Comparison of ENCODE assay signal across 20 mouse cellular contexts in genomic region chr5:34417251-34418008, GRCm38 (mm10).
"Had no signal": no experiment of that assay in that cellular context is flagged by ENCODE, and none has a peak within 500 bp of the region (broad histone marks: within the 10 kb centered on the region; RNA-seq: fewer than 3 reads in every experiment).

No protein-coding gene starts in this region.

- H3K4me3 ChIP-seq: kidney, embryonic 15.5 days; limb, embryonic 12.5 days; limb, embryonic 15.5 days; liver, embryonic 12.5 days; liver, embryonic 15.5 days; midbrain, embryonic 12.5 days; midbrain, embryonic 15.5 days; myocyte; neural tube, embryonic 13.5 days; stomach, embryonic 15.5 days had no signal

- H3K27me3 ChIP-seq: kidney, embryonic 15.5 days; limb, embryonic 12.5 days; limb, embryonic 15.5 days; liver, embryonic 12.5 days; liver, embryonic 15.5 days; midbrain, embryonic 12.5 days; midbrain, embryonic 15.5 days; neural tube, embryonic 13.5 days; stomach, embryonic 15.5 days had no signal

- H3K4me2 ChIP-seq: kidney, embryonic 15.5 days; limb, embryonic 12.5 days; limb, embryonic 15.5 days; liver, embryonic 12.5 days; liver, embryonic 15.5 days; midbrain, embryonic 12.5 days; midbrain, embryonic 15.5 days; neural tube, embryonic 13.5 days; stomach, embryonic 15.5 days had no signal

- ATAC-seq: intestine, postnatal 0 days; liver, embryonic 12.5 days; midbrain, embryonic 15.5 days had no signal

- DNase-seq: kidney, postnatal 10 days; left cerebral cortex, postnatal 4 days; lung, adult 2 months; lung, postnatal 14 days; lung, postnatal 4 days; retina, postnatal 1 day; right cerebral cortex, postnatal 25 days; spleen, adult 18-20 months; thymus, postnatal 25 days had no signal

- H3K4me1 ChIP-seq: kidney, embryonic 15.5 days; limb, embryonic 12.5 days; limb, embryonic 15.5 days; liver, embryonic 15.5 days; midbrain, embryonic 12.5 days; midbrain, embryonic 15.5 days; neural tube, embryonic 13.5 days; stomach, embryonic 15.5 days had no signal

- H3K36me3 ChIP-seq: midbrain, embryonic 15.5 days had no signal

- H3K27ac ChIP-seq: kidney, embryonic 15.5 days; limb, embryonic 12.5 days; limb, embryonic 15.5 days; liver, embryonic 12.5 days; liver, embryonic 15.5 days; midbrain, embryonic 12.5 days; midbrain, embryonic 15.5 days; neural tube, embryonic 13.5 days; stomach, embryonic 15.5 days had no signal

- H3K9ac ChIP-seq: kidney, embryonic 15.5 days; limb, embryonic 12.5 days; limb, embryonic 15.5 days; liver, embryonic 12.5 days; liver, embryonic 15.5 days; midbrain, embryonic 12.5 days; midbrain, embryonic 15.5 days; neural tube, embryonic 13.5 days; stomach, embryonic 15.5 days had no signal

- H3K9me3 ChIP-seq: kidney, embryonic 15.5 days; limb, embryonic 12.5 days; limb, embryonic 15.5 days; liver, embryonic 12.5 days; liver, embryonic 15.5 days; midbrain, embryonic 12.5 days; midbrain, embryonic 15.5 days; neural tube, embryonic 13.5 days; stomach, embryonic 15.5 days had no signal
